Mouse (Mus musculus): Measurements from ENCODE around the gene Il1b.

DNA sequence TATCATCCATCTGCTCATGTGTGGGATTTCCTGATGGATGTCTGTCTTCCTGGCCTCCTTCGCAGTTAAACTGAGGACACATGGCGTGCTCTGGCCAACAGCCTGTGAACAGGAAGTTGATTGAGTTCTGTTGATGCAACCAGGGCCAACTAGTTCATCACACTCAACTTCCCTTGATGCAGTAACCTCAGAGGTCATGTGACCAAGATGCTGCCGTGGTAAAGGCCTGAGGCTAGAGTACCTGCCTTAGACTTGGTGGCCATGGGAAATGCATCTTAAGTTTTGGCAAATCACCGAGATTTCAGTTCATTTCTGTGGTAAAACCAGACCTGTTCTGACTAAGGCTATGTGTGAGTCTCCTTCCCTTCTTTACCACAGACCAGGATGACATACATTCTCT, 55.1 kb downstream of the Il1b start:
- no peak for TF ChIP-seq CTCF (IDR thresholded peaks at IDR 0.05; ENCODE audit: control insufficient read depth, insufficient read depth, insufficient read length)
- no peak for TF ChIP-seq MYOG (IDR thresholded peaks at IDR 0.05; ENCODE audit: control insufficient read depth, extremely low read depth, insufficient read length)
